Mouse (Mus musculus) heart, adult 9 months (tissue): ENCODE measurements around the gene Slc2a12.

ENCODE experiments used
- DNase-seq, 2 experiments: peaks; one replicate each; pipeline ENCODE4 v3.0.0; 2022; ENCODE audit warnings: low spot score in 2 of 2

The Slc2a12 gene

DNA sequence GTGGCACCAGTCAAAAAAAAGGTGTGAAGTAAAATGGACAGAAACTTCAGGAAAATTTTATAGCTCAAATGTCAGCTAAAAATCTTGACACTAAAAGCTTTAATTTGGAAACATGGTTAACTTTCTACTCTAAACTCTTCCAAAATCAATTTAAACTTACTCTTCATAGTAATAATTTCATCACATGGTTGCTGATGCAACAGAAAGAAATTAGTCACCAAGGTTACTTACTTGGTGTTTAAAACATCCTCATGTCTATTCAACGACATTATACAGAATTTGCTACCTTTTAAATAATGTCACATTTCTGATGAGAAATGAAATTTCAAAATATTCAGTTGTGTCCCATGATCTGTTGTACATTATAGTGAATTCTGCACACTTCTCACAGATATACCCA is 83.4 kb downstream of the Slc2a12 start:
- no peak for DNase-seq

- no peak for DNase-seq
These were observed 85.6 kb downstream of the Slc2a12 start for GRCm38 (mm10) chr10:22730266-22730991.

DNA sequence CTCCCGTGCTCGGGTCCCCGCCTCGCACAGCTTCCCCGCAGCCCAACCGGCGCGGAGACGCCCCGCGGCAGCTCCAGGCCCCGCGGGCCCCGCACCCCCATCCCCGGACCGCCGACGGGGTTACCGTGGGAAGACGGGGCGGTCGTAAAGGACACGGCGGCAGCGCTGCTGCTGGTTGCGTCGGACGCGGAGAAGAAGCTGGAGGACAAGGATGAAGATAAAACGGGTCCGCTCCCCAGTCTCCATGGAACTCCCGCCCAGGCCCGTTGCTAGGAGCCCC is 86.1 kb downstream of the Slc2a12 start:
- no peak for DNase-seq

DNA sequence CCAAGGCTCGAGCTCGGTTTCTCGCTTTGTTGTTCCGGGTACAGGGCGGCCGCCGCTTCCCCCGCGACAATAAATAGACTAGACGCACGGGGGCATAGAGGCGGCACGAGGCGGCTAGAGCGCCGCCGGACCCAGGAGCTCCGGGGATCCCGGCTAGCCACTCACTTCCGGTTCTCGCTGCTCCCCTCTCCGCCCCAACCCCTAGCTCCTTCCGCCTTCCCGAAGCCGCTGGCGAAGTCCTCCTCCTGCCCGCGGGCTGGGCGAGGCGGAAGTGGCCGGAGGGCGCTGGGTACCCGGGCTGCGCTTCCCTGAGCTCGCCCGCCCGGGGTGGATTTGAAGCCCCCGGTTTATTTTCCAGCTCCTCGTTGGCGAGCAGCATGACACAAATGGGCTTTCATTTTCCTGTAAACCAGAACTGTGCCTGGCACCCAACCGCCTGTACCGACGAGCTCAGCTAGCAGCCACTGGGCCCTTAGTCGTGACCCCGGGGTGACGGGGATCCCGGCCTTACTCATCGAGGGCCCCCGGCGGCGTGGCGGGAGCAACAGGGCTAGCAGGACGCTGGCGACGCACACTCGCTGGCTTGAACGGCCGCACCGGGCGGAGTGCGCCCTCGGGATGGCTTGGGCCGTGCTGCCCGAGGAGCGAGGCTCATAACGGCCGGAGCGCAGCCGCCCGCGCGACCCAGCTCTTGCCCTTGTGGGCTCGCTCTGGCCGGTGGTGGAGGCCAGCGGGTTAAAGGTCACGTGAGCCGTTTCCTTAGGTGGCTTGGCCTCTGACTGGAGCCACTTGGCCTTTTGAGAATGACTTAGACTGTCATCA is 86.7 kb downstream of the Slc2a12 start, which contains the start of gene Tbpl1:
Gene Tbpl1, minus strand, starts transcription at position 667 of the 822 bp plus-strand sequence.
- DNase-seq: peak; percentile 97 to 99

- DNase-seq: peak in 1 of 2 experiments; percentile 23
These were observed 87.4 kb downstream of the Slc2a12 start for GRCm38 (mm10) chr10:22732181-22732580.

DNA sequence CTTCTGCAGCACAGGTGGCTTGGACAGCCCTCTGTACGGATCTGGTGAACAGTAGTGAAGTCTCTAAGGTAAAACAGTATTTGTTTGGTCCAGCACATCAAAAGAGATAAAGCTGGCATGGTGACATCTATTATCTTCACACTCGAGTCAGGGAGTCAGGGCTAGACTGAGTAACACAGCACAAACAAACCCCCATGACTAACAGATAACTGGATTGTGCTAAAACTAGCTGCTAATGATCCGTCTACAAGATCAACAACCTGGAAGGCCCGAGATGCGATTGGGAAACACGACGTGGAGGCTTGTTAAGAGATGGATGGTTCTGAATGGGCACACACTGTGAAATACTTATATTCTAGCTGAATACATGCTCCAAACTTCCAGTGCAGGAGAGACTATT is 101.1 kb downstream of the Slc2a12 start:
- DNase-seq: no peak

DNA sequence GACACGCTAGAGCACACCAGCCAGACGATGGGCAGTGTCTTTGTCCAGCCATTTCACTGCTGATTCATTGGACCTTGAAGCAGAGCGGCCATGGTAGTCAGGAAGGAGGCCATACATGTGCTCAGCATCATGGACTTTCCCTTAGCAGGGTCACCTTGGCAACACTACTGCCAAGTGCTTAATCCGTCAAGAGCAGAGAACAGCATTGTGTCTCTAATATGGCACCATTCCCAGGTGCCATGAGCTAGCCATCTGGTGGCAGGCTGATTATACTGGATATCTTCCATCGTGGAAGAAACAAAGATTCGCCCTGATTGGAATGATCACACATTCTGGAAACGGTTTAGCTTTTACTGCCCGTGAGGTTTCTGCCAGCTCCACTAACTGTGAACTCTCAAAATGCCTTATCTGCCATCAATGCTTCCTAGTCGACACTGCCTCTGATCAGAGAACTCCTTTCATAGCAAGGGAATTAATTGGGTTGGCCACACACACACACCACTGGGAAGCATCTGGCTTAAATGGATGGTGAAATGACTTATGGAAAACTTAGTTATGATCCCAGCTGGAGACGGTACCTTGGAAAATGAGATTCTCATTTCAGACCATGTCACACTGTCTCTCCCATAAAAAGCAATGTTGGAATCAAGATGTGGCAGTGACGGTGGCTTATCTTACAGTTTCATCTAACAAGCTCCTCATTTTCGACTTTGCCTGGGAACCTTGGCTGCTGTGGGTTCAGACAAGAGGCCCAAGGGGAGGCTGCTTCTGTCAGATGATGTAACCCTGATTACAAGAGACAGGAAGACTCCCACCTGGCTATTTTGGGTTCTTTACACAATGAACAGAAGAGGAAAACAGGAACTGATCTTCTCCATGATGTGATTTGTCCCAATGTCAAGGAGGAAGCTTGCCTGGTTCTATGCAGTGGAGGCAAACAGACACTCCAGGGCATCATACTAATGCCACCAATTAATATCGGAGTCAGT is 101.8 kb downstream of the Slc2a12 start:
- peak in 1 of 2 experiments; percentile 43 for DNase-seq

- DNase-seq: no peak
These were observed 106.4 kb downstream of the Slc2a12 start for GRCm38 (mm10) chr10:22751175-22751682.
